Mouse (Mus musculus): ENCODE measurements around the gene Cfap126. TPM values are rescaled to one million over a fixed set of nuclear protein-coding genes. Genes with fewer than 3 reads are reported as not detected.
A peak's percentile ranks its signal among the peaks of the same experiment; 100 is the strongest.
"Not testable (repeated sequence)": the region's sequence is repeated elsewhere in the genome, so short reads cannot be mapped to it uniquely, and the experiment has no call there.

The Cfap126 gene
- total RNA-seq, 2 experiments from 2014 or later = 0.72 to 0.73 TPM

DNA sequence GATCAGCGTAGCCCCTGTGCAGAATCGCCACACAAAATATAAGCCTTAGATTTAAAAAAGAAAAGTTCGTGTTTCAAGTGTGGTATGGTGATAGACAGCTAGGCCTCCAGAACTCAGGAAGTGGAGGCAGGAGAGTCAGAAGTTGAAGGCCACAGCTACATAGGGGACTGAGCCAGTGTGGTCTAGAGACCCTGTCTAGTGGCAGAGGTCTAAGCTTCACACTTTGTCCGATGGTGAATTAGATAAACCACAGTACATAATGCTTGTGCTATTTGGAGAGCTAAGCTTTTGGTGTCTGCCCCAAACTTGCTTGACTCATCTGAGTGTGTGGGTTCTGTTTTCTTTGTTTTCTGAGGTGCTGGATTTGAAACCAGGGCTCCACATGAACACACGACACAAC is 5.3 kb downstream of the Cfap126 start:
- intact Hi-C loops (cut with DNase I; ENCODE audit: low total_unique reads) = loop anchor here (2.0 to 5.0 kb wide), 2 partner anchors 100 to 138 kb away; no protein-coding TSS in a partner anchor
- no peak for DNase-seq

DNA sequence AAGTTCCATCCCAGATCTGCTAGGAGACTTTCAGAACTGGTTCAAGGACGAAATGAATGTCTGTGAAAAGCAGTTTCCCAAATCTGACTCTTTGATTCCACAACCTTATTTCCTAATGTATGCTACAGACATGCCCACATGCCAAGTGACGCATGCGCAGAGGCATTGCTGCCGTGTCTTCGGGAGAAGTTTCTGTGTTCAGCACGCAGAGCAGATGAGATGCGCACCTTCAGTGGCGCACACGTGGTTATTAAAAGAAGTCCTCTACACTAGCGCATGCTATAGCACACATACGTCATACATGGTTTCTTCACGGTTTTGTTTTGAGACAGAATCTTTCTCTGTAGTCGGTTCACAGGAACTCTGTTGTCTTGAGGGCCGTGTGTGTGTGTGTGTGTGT is 5.7 kb downstream of the Cfap126 start:
- no peak for DNase-seq
- intact Hi-C loops (cut with DNase I; ENCODE audit: low total_unique reads) = loop anchor here (2.0 to 5.0 kb wide), 2 partner anchors 99 to 138 kb away; no protein-coding TSS in a partner anchor

DNA sequence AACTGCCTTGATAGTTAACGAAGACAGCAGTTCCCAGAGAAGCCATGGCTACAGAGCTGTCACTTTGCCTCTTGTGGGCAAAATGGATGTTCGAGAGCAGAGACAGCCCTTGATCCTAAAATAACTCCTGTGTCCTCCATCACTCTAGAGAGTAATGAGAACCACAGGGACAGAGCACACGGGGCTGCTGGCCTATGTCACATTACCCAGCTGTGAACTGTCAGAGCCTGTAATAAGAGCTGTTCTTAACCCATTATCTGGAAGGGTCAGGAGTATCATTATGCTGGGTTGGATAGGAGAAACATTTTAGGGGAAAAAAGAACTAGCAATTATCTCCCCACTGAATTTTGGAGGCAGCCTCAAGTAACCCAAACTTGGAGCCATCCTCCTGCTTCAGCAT is 7.2 kb downstream of the Cfap126 start:
- no peak for DNase-seq
- intact Hi-C loops (cut with DNase I; ENCODE audit: low total_unique reads) = no loop called here

DNA sequence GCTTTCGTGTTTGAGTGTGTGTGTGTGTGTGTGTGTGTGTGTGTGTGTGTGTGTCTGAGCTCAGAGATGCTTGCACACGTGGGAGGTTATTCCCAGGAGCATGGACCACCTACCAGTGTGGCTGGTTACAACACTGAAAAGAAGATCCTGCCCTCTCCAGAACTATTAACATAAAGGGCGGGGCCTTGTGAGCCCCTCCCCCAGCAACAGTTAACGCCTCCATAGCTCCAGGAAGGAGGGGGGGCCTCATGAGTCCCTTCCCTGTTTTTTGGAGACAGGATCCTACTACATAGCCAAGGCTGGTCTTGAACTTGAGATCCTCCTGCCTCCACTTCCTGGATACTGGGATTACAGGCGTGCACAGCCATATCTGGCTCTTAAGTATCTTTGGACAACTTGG is 8.1 kb downstream of the Cfap126 start:
- intact Hi-C loops (cut with DNase I; ENCODE audit: low total_unique reads) = no loop called here
- no peak for DNase-seq

DNA sequence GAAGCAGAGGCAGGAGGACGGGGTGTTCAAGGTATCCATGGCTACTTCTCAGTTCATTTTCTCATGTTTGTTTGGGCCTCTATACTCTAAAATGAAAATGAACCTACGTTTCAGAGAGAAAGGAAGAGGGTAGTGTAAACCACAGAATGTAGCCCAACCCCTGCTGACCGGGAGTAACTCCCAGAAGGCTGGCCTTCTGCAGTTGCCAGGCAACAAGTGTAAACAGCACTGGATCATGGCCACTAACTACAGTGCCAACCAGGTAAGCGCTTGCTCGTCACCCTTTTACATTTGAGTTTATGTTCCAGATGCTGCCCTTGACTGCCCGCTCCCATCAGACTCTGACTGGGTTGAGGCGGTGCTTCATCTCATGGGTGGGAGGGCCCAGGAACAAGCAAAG is 9.2 kb downstream of the Cfap126 start:
- intact Hi-C loops (cut with DNase I; ENCODE audit: low total_unique reads) = no loop called here

DNA sequence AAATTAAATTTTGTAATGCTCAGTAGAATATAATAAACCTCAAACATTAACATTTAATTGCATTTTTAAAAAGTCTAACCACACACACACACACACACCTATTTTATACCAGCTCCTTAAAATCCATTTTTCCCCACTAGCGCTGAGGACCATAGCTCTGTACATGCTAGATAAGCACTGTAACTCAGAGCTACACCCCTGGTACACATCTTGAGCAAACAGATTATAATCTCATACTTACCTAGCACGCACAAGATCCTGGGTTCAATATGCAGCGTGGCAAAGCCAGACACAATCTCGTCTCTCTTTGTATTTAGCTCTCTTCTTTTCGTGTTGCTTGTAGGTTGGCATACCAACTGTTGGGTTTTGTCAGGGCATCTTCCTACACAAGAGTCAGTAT is 10.7 kb downstream of the Cfap126 start:
- intact Hi-C loops (cut with DNase I; ENCODE audit: low total_unique reads) = no loop called here
- no peak for DNase-seq

More for the DNA sequence above, 9.2 kb downstream of the Cfap126 start:
- DNase-seq = no peak

DNA sequence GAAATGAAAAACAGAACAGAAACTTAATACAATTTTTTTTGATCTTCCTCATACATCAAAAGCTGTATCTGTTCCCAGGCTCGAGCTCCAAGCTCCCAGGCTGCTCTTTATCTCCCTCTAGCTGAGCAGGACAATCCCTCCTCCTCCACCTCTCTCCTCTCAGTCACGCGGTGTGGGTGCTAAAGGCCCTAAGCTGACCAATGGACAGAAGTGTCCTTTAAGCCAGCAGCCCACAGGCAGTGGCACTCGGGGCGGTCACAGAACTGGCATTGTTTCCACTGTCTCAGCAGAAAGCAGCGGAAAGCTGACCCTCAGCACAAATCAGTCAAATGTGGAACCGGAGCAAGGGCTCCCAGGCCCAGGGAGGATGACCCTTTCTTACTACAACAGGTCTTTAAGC is 15.5 kb downstream of the Cfap126 start:
- intact Hi-C loops (cut with DNase I; ENCODE audit: low total_unique reads) = no loop called here
- DNase-seq = peak; percentile 42

DNA sequence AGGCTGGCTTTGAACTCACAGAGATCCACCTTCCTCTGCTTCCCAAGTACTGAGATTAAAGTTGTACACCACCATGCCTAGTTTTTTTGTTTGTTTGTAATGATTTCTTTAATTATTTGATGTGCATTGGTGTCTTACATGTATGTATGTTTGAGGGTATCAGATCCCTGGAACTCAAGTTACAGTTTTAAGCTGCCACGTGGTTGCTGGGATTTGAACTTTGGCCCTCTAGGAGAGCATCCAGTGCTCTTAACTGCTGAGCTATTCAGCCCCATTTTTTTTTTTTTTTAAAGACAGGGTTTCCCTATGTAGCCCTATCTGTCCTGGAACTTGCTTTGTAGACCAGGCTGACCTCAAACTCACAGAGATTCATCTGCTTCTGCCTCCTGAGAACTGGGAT is 17.3 kb downstream of the Cfap126 start:
- intact Hi-C loops (cut with DNase I; ENCODE audit: low total_unique reads) = no loop called here
- no peak for DNase-seq

DNA sequence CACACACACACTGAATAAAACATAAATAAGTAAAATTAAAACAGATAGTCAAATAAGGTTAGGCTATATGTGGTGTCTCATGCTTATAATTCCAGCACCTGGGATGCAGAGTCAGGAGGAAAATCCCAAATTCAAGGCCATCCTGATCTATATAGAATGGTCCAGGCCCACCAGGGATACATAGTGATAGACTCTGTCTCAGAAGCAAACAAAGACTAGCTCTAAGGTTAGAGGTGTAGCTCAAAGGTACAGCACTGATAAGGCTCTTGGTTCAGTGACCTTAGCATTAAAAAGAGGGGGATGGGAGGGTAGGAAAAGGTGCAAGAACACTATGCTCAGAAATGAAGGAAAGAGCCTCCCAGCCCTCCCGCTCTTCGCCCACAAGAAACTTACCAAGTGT is 21.9 kb downstream of the Cfap126 start:
- intact Hi-C loops (cut with DNase I; ENCODE audit: low total_unique reads) = no loop called here

DNA sequence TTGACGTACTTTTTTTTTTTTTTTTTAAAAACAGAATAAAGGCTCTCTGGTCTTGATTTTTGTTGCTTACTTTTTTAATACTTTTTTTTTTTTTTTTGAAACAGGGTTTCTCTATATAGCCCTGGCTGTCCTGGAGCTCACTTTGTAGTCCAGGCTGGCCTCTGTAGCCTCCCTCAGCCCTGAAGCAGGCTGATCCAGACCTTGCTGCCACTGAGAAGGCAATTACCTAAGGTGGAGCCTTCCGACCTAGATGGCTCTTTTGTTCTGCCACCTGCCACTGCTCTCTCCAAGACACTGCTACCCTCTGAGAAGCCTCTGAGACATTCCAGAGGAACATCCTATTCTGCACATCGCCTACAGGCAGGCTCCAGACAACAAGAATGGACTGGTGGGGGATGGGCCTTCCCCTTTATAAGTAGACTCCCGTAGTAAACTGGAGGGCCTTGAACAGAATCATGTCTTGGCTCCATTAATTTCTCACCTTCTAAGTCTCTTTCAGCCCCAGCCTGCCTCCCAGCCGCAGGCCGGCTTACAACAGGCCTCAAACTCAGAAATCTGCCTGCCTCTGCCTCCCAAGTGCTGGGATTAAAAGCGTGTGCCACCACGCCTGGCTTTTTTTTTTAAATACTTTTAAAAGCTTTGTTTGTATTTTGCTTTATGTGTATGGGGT is 23.9 kb downstream of the Cfap126 start:
- not testable (repeated sequence) for DNase-seq

More for the DNA sequence above, 21.9 kb downstream of the Cfap126 start:
- DNase-seq = no peak

DNA sequence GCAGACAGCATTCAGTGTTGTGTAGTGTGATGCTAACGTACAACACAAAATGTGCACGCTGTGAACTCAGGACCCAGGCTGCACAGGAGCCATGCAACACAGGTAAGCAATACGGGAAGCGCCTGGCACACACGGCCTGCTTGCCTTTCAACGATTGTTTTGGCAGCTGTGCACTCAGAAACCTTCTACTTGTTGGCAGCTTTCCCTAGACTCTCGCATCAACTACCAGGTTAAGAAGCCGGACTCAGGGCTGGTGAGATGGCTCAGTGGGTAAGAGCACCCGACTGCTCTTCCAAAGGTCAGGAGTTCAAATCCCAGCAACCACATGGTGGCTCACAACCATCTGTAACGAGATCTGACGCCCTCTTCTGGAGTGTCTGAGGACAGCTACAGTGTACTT is 29.3 kb downstream of the Cfap126 start:
- not testable (repeated sequence) for DNase-seq

More for the DNA sequence above, 23.9 kb downstream of the Cfap126 start:
- intact Hi-C loops (cut with DNase I; ENCODE audit: low total_unique reads) = not testable (repeated sequence)

DNA sequence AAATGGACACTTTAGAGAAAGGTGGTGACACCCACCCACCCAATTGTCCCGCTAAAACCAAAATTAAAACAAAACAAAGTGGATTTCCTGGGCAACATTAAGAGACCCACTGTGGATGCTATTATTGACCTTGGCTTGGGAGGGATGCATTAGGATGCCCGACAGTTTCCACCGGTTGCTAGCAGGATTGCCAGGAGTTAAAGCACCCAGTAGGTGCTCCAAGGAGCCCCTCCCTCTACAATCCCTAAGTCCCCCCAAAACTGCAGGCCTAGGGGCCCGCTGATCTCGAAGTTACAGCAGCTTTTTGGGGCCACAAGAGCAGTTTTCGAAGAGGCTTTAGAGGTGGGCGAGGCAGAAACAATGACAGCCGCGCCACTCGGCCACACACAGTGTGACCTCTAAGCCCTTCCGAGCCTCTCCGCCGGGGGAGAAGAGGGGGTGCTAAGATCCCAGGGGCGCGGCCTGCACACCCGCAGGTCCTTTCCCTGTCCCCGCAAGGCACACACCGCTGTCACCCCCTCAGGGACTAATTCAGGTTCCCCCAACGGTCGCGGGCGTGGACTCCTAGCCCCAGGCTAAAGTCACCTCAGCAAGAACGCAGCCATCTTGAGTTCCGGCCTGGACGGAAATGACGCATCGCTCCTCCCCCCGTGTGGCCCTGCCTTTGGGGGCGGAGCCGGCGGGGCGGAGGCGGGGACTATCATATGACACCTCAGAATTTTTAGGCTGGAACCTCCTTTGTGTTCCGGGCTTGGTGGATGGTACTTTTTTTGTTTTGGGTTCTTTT is 36.4 kb downstream of the Cfap126 start, which contains the start of the genes Sdhc and Mpz:
Gene Sdhc, minus strand, starts transcription at position 630 of the 787 bp plus-strand sequence.
Gene Mpz, plus strand, starts transcription at position 738 of the 787 bp plus-strand sequence.
- DNase-seq = peak; percentile 94
- intact Hi-C loops (cut with DNase I; ENCODE audit: low total_unique reads) = no loop called here

More for the DNA sequence above, 29.3 kb downstream of the Cfap126 start:
- intact Hi-C loops (cut with DNase I; ENCODE audit: low total_unique reads) = not testable (repeated sequence)

DNA sequence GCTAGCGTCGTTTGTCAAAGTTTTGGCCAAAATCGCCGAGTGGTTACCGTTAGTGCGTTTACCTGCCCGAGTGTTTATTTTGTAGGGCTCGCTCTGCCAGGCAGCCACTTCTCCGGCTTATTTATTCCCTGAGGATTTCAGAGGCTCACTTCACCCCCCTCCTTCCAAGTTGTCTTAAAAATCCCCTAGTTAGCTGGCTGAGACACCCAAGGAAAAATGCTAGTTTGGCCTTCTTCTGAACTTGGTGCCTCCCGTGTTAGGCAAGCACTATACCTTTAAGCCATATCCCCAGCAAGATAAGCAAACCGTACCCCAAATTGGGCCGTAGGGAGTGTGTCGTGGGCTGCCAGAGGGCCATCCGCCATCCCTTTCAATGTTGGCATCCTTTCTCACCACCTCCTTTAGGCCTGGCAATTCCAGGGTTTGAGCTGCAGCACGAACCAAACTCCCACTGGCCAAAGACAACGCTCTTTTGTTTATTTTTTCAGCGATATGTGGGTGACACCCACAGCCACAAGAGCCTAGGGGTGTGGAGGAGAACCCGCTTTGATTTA is 37.2 kb downstream of the Cfap126 start:
- no peak for DNase-seq
- intact Hi-C loops (cut with DNase I; ENCODE audit: low total_unique reads) = no loop called here

DNA sequence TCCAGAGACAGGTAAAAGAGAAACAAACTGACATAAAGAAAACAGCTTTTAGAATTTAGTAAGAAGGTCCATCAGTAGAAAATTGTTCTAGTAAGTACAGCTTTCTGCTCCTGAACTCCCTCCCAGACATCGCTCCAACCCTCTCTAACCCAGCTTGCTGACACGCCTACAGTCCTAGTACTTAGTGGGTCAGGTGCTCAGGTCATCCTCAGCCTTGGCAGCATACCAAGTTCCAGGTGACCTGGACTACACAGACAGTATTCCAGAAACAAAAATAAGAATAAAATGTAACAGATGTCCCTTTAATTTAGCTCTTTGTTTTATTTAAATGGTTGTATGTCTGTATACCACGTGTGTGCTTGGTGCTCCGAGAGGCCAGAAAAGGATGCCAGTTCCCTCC is 38.2 kb downstream of the Cfap126 start:
- DNase-seq = no peak
- intact Hi-C loops (cut with DNase I; ENCODE audit: low total_unique reads) = no loop called here

DNA sequence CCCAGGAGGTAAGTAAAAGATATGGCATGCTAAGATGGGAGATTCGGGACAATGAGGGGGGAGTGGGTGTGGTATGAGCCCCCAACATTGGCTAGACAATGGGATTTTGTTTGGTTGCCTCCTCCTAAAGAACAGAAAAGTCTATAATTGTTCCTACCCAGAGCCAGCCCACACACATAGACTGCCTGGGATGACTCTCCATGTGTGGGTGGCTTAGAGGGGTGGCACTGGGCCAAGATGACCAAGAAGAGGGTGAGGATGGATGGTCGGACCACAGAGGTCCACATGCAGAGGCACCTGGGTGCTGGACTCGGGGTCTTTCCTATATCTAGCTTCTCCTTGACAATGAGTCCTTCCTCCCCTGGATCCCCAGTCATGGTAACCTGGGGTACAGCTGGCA is 42.9 kb downstream of the Cfap126 start:
- intact Hi-C loops (cut with DNase I; ENCODE audit: low total_unique reads) = no loop called here

DNA sequence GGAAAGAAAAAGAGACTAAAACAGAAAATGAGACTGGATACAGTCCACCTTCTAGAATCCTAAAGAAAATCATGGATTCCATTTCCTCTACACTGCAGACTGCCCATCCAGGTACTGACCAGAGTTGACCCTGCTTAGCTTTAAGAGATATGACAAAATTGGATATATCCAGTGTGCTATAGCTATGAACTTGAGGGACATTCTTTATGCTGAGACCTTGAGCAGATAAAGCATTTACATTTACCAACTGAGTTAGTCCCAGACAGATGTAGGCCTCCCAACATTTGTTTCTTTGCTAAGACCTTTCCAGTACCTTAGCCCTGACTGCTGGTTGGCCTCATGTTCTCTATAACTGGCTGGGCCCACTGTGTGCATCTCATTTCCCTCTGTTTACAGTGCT is 44.2 kb downstream of the Cfap126 start:
- DNase-seq = no peak
- intact Hi-C loops (cut with DNase I; ENCODE audit: low total_unique reads) = no loop called here

More for the DNA sequence above, 42.9 kb downstream of the Cfap126 start:
- no peak for DNase-seq

DNA sequence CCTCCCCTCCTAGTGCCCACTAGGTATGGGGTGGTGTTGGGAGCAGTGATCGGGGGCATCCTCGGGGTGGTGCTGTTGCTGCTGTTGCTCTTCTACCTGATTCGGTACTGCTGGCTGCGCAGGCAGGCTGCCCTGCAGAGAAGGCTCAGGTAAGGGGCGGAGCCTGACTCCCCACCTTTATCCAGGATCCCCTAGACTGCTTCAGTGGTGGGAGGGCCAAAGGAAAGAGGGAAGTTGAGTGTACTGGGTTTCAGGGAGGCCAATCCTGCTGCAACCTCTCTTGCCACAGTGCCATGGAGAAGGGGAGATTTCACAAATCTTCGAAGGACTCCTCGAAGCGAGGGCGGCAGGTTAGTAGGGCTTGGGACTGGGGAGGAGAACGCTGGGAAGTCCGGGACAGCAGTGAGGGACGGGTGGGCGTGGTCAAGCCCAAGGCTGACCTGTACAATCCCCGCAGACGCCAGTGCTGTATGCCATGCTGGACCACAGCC is 45.8 kb downstream of the Cfap126 start:
- DNase-seq = no peak
- intact Hi-C loops (cut with DNase I; ENCODE audit: low total_unique reads) = no loop called here

DNA sequence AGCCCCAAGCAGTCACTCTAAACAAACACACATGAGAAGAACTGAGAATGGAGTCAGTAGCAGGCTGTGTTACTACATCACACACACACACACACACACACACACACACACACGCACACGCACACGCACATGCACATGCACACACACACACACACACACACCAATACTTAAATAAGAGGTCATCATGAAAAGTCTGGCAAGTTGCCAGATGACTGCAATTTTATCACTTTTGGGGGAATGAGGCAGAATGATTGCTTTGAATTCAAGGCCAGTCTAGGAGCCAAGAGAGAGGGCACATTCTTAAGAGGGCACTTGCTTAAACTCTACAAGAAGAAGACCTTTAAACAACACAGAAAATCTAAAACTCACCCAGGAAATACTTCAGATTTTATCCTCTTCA is 48.8 kb downstream of the Cfap126 start:
- intact Hi-C loops (cut with DNase I; ENCODE audit: low total_unique reads) = loop anchor here (5.0 kb wide), 1 partner anchor 55 kb away; no protein-coding TSS in a partner anchor

DNA sequence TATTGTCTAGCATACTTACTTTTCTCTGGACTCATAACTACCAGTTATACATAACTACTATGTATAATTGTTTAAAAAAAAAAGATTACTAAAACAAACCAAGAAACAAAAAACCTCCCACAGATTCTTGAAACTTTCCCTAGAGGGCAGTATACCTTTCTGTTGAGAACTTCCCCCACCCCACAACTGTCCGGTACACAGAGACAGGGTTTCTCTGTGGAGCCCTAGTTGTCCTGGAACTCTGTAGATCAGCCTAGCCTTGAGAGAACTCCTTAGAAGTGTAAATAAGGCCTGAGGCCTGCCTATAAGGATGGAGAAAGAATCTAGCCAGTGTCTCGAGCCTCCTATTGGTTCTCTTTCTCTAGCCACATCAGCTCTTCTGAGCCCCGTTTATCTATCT is 50.5 kb downstream of the Cfap126 start:
- DNase-seq = no peak
- intact Hi-C loops (cut with DNase I; ENCODE audit: low total_unique reads) = loop anchor here (5.0 kb wide), 1 partner anchor 53 kb away; no protein-coding TSS in a partner anchor

More for the DNA sequence above, 48.8 kb downstream of the Cfap126 start:
- DNase-seq = no peak

Data from gastrocnemius, postnatal 14 days (tissue).